ENCODE assay signal across 13 mouse cellular contexts in genomic region chr9:72892761-72893160, GRCm38 (mm10). TPM values are rescaled to one million over a fixed set of nuclear protein-coding genes. Genes with fewer than 3 reads are reported as not detected.
"Had no signal": no experiment of that assay in that cellular context is flagged by ENCODE, and none has a peak within 500 bp of the region (broad histone marks: within the 10 kb centered on the region; RNA-seq: fewer than 3 reads in every experiment).

No protein-coding gene starts in this region.

- DNase-seq: retina, postnatal 1 day; right cerebral cortex, adult 18-20 months; right cerebral cortex, postnatal 14 days; right cerebral cortex, postnatal 25 days; right cerebral cortex, postnatal 4 days; spleen, adult 18-20 months; thymus, adult 18-20 months; thymus, adult 2 months; thymus, postnatal 14 days; thymus, postnatal 25 days; thymus, postnatal 36 days; thymus, postnatal 4 days had no signal

RNA-seq across cellular contexts. Expression of gene Pygo1, which starts 32.7 kb away (rescaled TPM):
- total RNA-seq: neutrophil, adult 5-6 weeks had no signal
